Mouse (Mus musculus): ENCODE data around the gene Mttp.

Mttp gene

GRCm38 (mm10) chr3:138071004-138071403 lies 73.8 kb downstream of the Mttp start:
- H3K4me3 ChIP-seq (replicated peaks; ENCODE audit: low read length): no peak overlapping the region
- H3K36me3 ChIP-seq (ENCODE audit: insufficient read depth, low read length): no peaks in the 10 kb centered on the region
- TF ChIP-seq POU5F1 (IDR thresholded peaks at IDR 0.05; ENCODE audit: borderline replicate concordance, low read length) (no peak), NANOG (IDR thresholded peaks at IDR 0.05; ENCODE audit: borderline replicate concordance, low read length) (no peak), CTCF (conservative IDR thresholded peaks at IDR 0.05; ENCODE audit: low read length) (no peak)
- peaks cover 49% of the 10 kb centered on the region for H3K27me3 ChIP-seq (ENCODE audit: insufficient read depth, low read length)
- peaks cover 14% of the 10 kb centered on the region for H3K4me1 ChIP-seq (replicated peaks; ENCODE audit: low read depth, low read length)
- H3K9me3 ChIP-seq (ENCODE audit: low read length): no peaks in the 10 kb centered on the region

- TF ChIP-seq NANOG (IDR thresholded peaks at IDR 0.05; ENCODE audit: borderline replicate concordance, low read length) (no peak), CTCF (conservative IDR thresholded peaks at IDR 0.05; ENCODE audit: low read length) (no peak), POU5F1 (IDR thresholded peaks at IDR 0.05; ENCODE audit: borderline replicate concordance, low read length) (no peak)
- no peak overlapping the region for H3K4me3 ChIP-seq (replicated peaks; ENCODE audit: low read length)
- peaks cover 22% of the 10 kb centered on the region for H3K4me1 ChIP-seq (replicated peaks; ENCODE audit: low read depth, low read length)
- H3K36me3 ChIP-seq (ENCODE audit: insufficient read depth, low read length): no peaks in the 10 kb centered on the region
- H3K9me3 ChIP-seq (ENCODE audit: low read length): no peaks in the 10 kb centered on the region
- peaks cover 60% of the 10 kb centered on the region for H3K27me3 ChIP-seq (ENCODE audit: insufficient read depth, low read length)
Measured at GRCm38 (mm10) chr3:138069756-138070511, 74.8 kb downstream of the Mttp start.

DNA sequence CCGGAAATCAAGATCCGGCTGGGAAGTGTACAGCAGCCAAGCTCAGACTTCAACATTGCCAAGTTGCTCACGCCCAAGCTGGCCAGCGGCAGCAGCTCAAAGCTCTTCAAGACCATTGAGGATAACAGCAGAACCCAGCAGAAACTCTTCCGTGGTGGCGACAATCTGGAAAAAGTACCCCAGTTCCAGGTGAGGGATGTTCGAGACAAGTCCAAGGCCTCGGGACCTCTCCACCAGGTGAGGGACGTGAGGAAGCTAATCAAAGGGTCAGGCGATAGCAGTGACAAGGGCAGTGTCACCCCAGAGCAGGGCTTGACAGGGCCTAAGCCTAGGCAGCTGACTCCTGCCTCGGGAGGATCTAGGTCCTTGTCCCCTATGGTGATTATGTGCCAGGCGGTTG lies 76.7 kb downstream of the Mttp start:
- no peaks in the 10 kb centered on the region for H3K36me3 ChIP-seq (ENCODE audit: insufficient read depth, low read length)
- H3K4me1 ChIP-seq (replicated peaks; ENCODE audit: low read depth, low read length): peaks cover 28% of the 10 kb centered on the region
- H3K9me3 ChIP-seq (ENCODE audit: low read length): no peaks in the 10 kb centered on the region
- TF ChIP-seq POU5F1 (IDR thresholded peaks at IDR 0.05; ENCODE audit: borderline replicate concordance, low read length) (no peak), CTCF (conservative IDR thresholded peaks at IDR 0.05; ENCODE audit: low read length) (no peak), NANOG (IDR thresholded peaks at IDR 0.05; ENCODE audit: borderline replicate concordance, low read length) (no peak)
- H3K4me3 ChIP-seq (replicated peaks; ENCODE audit: low read length): no peak overlapping the region
- peaks cover 70% of the 10 kb centered on the region for H3K27me3 ChIP-seq (ENCODE audit: insufficient read depth, low read length)

- Histone ChIP-seq H3K36me3 (ENCODE audit: insufficient read depth, low read length) (no peaks in the 10 kb centered on the region), H3K4me3 (replicated peaks; ENCODE audit: low read length) (no peak within 1 kb of the TSS), H3K4me1 (replicated peaks; ENCODE audit: low read depth, low read length) (peaks cover 28% of the 10 kb centered on the region), H3K27me3 (ENCODE audit: insufficient read depth, low read length) (peaks cover 65% of the 10 kb centered on the region), H3K9me3 (ENCODE audit: low read length) (no peaks in the 10 kb centered on the region)
- TF ChIP-seq NANOG (IDR thresholded peaks at IDR 0.05; ENCODE audit: borderline replicate concordance, low read length): no peak
- no peak for TF ChIP-seq POU5F1 (IDR thresholded peaks at IDR 0.05; ENCODE audit: borderline replicate concordance, low read length)
- TF ChIP-seq CTCF (conservative IDR thresholded peaks at IDR 0.05; ENCODE audit: low read length): no peak
Measured at GRCm38 (mm10) chr3:138067288-138067687, 77.5 kb downstream of the Mttp start, which contains the start of gene Gm5105. TSS of gene Gm5105 (minus strand) at chr3:138067388.

GRCm38 (mm10) chr3:138066348-138066856 lies 78.4 kb downstream of the Mttp start:
- peaks cover 28% of the 10 kb centered on the region for H3K4me1 ChIP-seq (replicated peaks; ENCODE audit: low read depth, low read length)
- TF ChIP-seq NANOG (IDR thresholded peaks at IDR 0.05; ENCODE audit: borderline replicate concordance, low read length) (no peak), CTCF (conservative IDR thresholded peaks at IDR 0.05; ENCODE audit: low read length) (no peak), POU5F1 (IDR thresholded peaks at IDR 0.05; ENCODE audit: borderline replicate concordance, low read length) (no peak)
- no peak overlapping the region for H3K4me3 ChIP-seq (replicated peaks; ENCODE audit: low read length)
- peaks cover 64% of the 10 kb centered on the region for H3K27me3 ChIP-seq (ENCODE audit: insufficient read depth, low read length)
- H3K9me3 ChIP-seq (ENCODE audit: low read length): no peaks in the 10 kb centered on the region
- no peaks in the 10 kb centered on the region for H3K36me3 ChIP-seq (ENCODE audit: insufficient read depth, low read length)

- no peaks in the 10 kb centered on the region for H3K36me3 ChIP-seq (ENCODE audit: insufficient read depth, low read length)
- no peaks in the 10 kb centered on the region for H3K9me3 ChIP-seq (ENCODE audit: low read length)
- peaks cover 28% of the 10 kb centered on the region for H3K4me1 ChIP-seq (replicated peaks; ENCODE audit: low read depth, low read length)
- H3K27me3 ChIP-seq (ENCODE audit: insufficient read depth, low read length): peaks cover 64% of the 10 kb centered on the region
- H3K4me3 ChIP-seq (replicated peaks; ENCODE audit: low read length): no peak overlapping the region
- TF ChIP-seq NANOG (IDR thresholded peaks at IDR 0.05; ENCODE audit: borderline replicate concordance, low read length): no peak
- no peak for TF ChIP-seq CTCF (conservative IDR thresholded peaks at IDR 0.05; ENCODE audit: low read length)
- no peak for TF ChIP-seq POU5F1 (IDR thresholded peaks at IDR 0.05; ENCODE audit: borderline replicate concordance, low read length)
Measured at GRCm38 (mm10) chr3:138065930-138066329, 78.8 kb downstream of the Mttp start.

DNA sequence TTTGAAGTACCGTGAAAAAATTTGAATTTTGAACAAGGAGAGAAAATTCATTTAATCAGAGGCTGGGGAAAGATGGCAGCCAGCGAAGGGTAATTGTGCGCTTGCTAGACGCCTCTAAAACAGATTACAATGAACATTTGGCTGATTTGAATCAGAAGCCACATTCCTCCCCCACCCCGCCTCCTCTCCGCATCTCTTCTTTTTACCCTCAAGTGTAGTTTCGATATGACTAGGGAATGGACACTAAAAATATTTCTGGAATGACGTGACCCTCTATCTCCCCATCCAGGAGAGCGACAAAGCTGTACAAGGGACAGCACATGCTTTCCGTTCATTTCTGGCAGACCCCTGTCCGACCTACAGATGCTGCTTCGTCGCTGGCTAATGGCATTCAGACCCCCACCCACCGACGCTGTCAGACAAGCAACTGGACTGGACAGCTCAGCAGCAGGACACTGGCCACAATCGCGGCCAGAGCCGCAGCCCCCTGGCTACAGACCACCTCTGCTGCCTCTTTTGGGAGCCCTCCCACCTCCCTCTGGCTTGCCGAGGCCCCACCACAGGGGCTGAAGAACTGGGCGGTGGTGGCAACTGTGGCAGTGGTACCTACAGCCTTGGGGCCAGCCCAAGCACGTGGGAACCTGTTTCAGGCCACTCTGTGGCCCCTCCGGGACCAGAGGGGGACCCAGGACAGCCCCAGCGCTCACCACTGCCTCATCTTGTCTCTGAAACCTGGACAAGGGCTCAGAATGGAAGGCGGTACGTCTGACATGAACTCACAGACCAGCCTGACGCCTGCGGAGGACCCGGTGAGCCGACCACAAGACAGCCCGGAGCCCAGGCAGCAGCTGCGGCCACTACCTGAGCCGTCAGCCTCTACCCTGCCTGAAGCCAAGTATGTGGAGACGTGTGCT lies 79.8 kb downstream of the Mttp start, which contains the start of gene 1110002E22Rik:
Gene 1110002E22Rik, plus strand, starts transcription at position 321 of the 914 bp plus-strand sequence.
- TF ChIP-seq NANOG (IDR thresholded peaks at IDR 0.05; ENCODE audit: borderline replicate concordance, low read length) (no peak), CTCF (conservative IDR thresholded peaks at IDR 0.05; ENCODE audit: low read length) (no peak), POU5F1 (IDR thresholded peaks at IDR 0.05; ENCODE audit: borderline replicate concordance, low read length) (no peak)
- H3K4me3 ChIP-seq (replicated peaks; ENCODE audit: low read length): peak within 1 kb of the TSS; percentile 63
- peaks cover 21% of the 10 kb centered on the region for H3K4me1 ChIP-seq (replicated peaks; ENCODE audit: low read depth, low read length)
- H3K9me3 ChIP-seq (ENCODE audit: low read length): no peaks in the 10 kb centered on the region
- no peaks in the 10 kb centered on the region for H3K36me3 ChIP-seq (ENCODE audit: insufficient read depth, low read length)
- peaks cover 59% of the 10 kb centered on the region for H3K27me3 ChIP-seq (ENCODE audit: insufficient read depth, low read length)
